Mouse (Mus musculus): ENCODE measurements around the gene Foxf1. TPM values are rescaled to one million over a fixed set of nuclear protein-coding genes. Genes with fewer than 3 reads are reported as not detected.

Foxf1 gene
- polyA plus RNA-seq, 1 experiment from 2014 or later = 0.93 TPM

Small RNA genes lying within 50 kb of the gene (microRNA-seq; reads per million reads assigned to microRNA genes)
- not detected for gene Gm27530

Other genes starting within 250 kb of the Foxf1 start
- 67.0 and 72.8 TPM in 2 replicates for gene Mthfsd, start 24.0 kb downstream of the Foxf1 start, polyA plus RNA-seq (2014; fragmentation: Nextera tagmentation; extraction: Ambion mirVana)
- gene Foxc2, start 31.8 kb downstream of the Foxf1 start, polyA plus RNA-seq (2014; fragmentation: Nextera tagmentation; extraction: Ambion mirVana) = 48.3 and 52.3 TPM in 2 replicates
- 6.6 and 7.1 TPM in 2 replicates for gene Foxl1, start 43.6 kb downstream of the Foxf1 start, polyA plus RNA-seq (2014; fragmentation: Nextera tagmentation; extraction: Ambion mirVana)